Mouse (Mus musculus): ENCODE data around the gene Jtb.

The Jtb gene

DNA sequence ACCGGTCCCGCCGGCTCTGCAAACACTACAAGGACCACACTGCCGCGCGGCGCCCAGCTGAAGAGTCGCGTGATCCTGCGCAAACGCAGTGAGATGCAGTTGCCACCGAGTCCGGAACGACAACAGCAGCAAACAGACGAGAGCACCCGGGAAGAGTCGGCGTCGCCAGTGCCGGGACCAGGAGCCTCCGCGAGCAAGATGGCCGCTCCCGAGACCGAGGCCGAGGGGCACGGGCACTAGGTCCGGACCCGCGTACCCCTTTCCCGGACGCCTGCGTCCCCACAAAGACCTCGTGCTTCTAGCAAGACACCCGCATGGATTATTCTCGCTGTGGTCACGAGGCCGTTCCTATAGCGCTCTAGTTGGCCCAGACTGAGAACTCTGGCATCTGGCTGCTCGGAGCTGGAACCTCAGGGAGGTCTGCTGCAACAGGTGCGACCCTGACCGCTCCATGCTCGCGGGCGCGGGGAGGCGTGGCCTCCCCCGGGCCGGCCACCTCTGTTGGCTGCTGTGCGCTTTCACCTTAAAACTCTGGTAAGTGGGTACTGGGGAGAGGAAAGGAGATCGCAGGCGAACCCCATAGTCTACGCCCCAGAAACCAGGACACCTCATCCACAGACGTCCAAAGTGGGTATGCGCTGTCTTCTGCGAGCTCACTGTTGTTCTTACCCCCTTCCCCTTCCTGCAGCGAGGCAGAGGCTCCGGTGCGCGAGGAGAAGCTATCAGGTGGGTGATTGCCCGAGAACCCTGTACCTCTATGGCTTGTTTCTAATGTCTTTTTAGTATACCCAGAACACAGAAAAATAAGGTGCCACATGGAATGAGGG lies at the start of gene Jtb:
Gene Jtb, plus strand, starts transcription at position 91 of the 827 bp plus-strand sequence.
- DNase-seq, result peak; percentile 98

DNA sequence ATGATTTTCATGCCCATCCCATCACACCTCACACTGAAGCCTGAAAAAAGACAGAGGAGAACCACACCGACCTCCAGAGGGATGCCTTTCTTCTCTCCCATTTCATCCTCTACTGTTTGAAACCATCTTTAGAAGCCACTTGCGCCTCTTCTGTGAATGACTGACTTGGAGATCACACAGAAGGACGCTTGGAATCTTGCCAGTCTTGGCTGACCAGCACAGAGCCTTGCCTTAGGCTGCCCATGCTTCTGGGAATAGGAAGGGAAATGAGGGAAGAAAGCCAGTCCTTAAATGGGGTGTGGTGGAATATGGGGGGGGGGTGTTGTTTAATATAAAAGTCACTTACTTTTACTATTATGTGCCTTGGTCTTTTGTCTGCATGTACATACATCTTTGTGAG lies 47.8 kb upstream of the Jtb start:
- no peak for DNase-seq

- no peak for DNase-seq
Observed at GRCm38 (mm10) chr3:90190859-90191510, 40.4 kb upstream of the Jtb start.

DNA sequence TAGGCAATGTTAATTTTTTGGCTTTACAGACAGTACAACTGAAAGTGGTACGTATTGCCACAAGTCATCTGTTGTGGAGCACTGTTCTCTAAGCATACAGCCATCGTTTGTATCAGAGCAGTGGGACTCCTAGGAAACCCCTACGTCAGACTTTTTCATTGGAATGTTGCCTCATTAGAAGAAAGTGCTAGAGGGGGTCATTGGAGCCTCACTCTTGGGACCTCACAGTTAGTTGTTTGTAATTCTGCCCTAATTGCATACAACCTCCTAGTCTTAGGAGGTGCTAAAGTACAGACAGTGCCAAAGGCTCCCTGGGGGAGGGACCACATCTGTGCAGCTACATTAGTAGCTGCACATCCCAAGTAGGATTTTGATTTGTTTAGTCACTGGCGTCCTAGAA lies 36.6 kb upstream of the Jtb start:
- DNase-seq, result no peak

GRCm38 (mm10) chr3:90195644-90196043 lies 35.8 kb upstream of the Jtb start:
- DNase-seq, result no peak

- DNase-seq, result no peak
Observed at GRCm38 (mm10) chr3:90197548-90197947, 33.8 kb upstream of the Jtb start.

DNA sequence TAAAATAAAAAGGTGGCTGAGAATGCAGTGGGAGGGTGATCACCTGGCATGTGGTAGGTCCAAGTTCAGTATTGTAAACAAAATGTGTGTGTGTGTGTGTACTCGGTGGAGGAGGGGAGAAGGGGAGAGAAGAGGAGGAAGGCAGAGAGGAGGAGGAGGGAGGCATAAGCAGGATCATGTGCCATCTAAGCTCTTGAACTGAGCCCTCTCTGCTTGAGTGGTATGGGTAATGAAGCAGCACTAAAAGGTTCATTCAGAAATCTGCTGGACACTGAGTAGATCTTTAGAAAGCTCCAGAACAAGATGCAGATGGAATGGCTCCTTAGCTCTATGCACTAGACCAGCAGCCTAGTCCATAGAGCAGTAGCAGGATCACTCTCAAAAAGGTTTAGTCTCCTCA lies 28.5 kb upstream of the Jtb start:
- no peak for DNase-seq

- no peak for DNase-seq
Observed at GRCm38 (mm10) chr3:90203619-90204018, 27.8 kb upstream of the Jtb start.

DNA sequence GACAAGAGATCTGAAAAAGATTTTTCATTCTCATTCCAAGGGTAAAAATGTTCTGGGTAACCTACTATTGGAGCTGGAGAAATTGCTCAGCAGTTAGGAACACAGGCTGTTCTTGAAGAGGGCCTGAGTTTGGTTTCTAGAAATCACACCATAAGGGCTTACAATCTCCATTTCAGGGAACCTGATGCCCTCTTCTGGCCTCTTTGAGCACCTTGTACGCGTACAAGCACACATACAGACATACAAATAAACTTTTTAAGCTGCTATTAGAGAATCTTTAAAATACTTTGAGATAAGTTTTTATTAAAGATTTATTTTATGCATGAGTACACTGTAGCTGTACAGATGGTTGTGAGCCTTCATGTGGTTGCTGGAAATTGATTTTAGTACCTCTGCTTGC lies 26.8 kb upstream of the Jtb start:
- DNase-seq, result no peak

- peak; percentile 56 for DNase-seq
Observed at GRCm38 (mm10) chr3:90208662-90209061, 22.7 kb upstream of the Jtb start.

DNA sequence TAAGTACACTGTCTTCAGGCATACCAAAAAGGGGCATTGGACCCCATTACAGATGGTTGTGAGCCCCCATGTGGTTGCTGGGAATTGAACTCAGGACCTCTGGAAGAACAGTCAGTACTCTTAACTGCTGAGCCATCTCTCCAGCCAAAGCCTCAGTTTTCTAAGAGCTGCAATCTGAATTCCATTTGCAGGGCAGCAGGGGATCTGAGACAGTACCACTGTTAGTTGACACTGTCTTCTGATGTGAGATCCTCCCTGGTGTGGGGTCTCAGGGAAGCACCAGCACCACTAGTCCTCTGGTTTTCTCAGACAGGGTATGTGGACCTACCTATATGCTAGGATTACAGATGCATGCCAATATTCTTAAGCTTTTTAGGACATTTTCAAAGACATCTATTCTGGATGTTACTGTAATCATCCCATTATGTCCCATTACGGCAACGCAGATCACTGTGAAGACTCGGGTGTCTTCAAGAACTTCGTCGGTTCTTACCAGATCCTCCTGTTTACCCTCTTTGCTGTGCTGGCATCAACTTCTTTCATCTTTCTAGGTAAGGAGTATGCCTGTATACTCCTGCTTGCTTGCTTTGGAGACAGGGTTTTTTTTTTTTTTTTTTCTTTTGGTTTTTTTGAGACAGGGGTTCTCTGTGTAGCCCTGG lies 21.4 kb upstream of the Jtb start:
- no peak for DNase-seq

GRCm38 (mm10) chr3:90211475-90212398 lies 19.7 kb upstream of the Jtb start:
- DNase-seq, result no peak

GRCm38 (mm10) chr3:90212723-90213122 lies 18.7 kb upstream of the Jtb start:
- no peak for DNase-seq

GRCm38 (mm10) chr3:90213377-90213866 lies 18.0 kb upstream of the Jtb start, which contains the start of the genes Rps27 and Rab13:
TSS of gene Rps27 (minus strand) at chr3:90213651.
TSS of gene Rab13 (plus strand) at chr3:90213695.
- DNase-seq, result peak; percentile 96

DNA sequence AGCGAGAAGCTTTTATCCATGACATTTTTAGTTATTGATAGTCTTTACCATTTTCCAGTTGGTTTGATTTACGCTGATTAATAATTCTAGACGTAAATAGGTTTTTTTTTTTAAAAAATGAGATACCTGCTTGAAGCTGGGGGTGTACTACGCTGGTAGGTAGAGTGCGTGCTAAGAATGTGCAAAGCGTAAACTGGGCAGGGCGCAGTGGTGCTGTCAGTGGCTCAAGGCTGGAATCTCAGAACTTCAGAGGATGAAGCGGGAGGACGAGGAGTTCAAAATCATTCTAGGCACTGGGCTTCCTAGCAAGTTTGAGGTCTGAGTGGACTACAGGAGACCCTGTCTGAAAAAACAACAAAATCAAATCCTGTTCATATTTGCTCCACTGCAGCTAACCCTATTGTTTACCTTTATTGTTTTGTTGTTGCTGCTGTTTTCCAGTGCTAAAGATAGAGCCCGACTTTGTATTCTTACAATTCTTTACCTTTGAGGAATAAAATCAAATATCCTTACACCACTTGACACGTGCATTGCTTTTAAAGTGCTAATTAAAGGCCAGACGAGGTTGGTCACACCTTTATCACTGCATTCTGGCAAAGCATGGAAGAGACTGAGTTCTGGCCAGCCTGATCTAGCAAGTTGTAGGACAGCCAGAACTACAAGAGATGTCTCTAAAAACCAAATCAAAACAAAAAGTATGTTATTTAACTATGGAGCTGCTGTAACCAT lies 17.3 kb upstream of the Jtb start:
- DNase-seq, result peak; percentile 42

DNA sequence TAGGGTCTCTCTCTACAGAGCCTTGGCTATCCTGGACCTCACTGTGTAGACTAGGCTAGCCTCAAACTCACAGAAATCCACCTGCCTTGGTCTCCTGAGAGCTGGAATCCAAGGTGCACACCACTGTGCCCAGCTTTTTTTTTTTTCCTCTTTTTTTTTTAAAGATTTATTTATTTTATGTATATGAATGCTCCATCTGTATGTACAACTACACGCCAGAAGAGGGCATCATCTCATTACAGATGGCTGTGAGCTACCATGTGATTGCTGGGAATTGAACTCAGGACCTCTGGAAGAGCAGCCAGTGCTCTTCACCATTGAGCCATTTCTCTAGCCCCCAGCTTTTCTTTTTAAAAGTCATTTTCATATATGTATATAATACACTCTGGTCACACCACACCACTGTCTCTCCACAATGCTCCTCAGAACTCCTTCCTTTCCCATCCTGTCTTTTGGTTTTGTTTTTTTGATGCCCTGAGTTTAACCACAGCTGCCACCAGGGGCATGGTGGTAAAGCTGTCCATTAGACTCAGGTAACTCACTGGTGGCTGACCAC lies 15.5 kb upstream of the Jtb start:
- DNase-seq, result peak; percentile 52

DNA sequence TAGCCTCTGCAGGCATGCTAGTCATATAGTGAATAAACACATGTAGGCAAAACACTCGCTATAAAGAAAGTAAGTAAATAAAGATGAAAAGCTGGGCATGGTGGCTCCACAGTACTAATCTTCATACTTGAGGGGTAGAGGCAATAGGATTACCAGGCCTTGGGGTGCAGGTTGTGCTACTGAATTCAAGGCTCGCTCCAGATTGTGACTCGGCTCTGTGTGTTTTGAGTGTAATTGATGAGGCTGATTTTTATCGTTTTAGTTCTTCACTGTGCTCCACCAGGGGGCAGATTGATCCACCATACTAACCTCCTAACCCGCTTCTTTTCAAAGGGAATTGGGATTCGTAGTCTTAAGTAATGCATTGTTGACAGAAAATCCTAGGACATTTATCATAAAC lies 11.3 kb upstream of the Jtb start:
- DNase-seq, result peak; percentile 79

DNA sequence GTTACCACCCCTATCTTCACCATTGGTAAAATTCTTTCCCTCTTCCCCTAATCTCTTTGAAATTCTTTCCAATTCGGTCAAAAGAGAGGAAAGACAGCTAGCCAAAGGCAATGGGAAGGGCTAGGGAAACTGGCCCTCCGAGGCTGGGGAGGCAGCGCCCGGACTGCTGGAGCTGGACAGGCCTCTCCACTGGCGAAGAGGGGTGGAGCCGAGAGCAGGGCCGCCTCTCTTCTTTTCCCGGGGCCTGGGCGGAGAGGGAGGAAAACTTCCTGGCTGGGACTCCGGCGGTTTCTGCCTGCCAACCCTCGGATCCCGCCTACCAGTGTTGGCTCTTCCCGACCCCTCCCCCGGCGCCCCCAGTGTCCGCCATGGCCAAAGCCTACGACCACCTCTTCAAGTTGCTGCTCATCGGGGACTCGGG lies 10.9 kb upstream of the Jtb start:
- peak; percentile 89 for DNase-seq

- no peak for DNase-seq
Observed at GRCm38 (mm10) chr3:90221123-90221522, 10.3 kb upstream of the Jtb start.

DNA sequence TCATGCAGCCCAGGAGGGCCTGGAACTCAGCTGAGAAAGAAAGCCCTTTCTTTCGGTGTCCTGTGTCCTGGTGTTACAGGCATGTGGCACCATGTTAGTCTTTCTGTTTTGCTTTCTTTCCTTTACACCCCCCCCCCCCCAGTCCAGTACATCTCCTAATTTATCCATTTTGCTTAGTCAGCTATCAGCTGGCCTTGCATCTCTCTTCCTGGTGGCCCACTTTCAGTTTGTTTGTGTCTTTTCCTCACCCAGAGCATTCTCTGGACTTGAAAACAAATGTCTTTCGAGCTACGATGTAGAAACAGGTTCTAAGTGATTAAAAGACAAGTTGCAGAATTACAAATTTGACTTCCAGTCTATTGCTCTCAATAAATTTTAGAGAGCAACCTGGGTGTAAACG lies 8.9 kb upstream of the Jtb start:
- no peak for DNase-seq

GRCm38 (mm10) chr3:90222941-90223340 lies 8.5 kb upstream of the Jtb start:
- DNase-seq, result peak; percentile 43

Data from lung, postnatal 36 days (tissue).